Mouse (Mus musculus) regulatory T cell (primary cell): Measurements from ENCODE around the gene Hps3.
"Not testable (repeated sequence)": the region's sequence is repeated elsewhere in the genome, so short reads cannot be mapped to it uniquely, and the experiment has no call there.

Experiments used
- in situ Hi-C: fragments of 300-600 bp; cut with MboI, MseI; formaldehyde crosslinking; loops from one replicate; pipeline ENCODE4 v1.15.1; 2025; ENCODE audit warnings: high pct_unique_total_duplicates

Hps3 gene

DNA sequence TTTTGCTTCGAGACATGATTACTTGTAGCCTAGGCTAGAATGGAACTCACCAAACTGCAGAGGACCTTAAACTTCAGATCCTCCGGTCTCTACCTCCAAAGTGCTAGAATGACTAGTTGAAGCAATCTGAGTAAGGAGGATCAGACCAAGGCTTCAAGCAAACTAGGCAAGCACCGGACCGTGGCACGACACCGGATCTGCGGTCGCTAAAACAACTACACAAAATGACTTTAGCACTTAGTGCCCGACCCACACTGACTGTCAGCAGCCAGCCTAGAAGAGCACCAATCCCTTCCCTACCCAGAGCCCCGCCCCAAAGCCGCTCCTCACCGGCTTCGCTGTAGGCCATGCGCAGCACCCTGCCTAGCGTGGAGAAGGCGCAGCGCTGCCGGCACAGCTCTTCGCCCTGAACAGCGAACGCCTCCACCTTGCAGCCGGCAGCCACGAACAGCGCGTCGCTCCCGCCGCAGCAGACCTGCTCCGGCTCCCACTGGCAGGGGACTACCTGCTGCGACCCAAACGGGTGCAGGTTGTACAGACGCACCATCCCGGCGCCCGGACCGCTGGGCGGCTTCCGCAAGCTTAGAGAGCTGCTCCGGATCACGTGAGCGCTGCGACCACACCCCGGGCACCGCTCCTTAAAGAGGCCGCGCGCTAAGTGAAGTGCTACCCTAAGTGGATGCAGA lies at the start of gene Hps3:
TSS of gene Hps3 (minus strand) at position 597 of the 686 bp plus-strand sequence.
- in situ Hi-C loops, result no loop called here

GRCm38 (mm10) chr3:20082161-20082560 lies 47.0 kb upstream of the Hps3 start:
- in situ Hi-C loops, result no loop called here

- in situ Hi-C loops, result no loop called here
Measured at GRCm38 (mm10) chr3:20076145-20077053, 41.3 kb upstream of the Hps3 start.

- in situ Hi-C loops, result no loop called here
Measured at GRCm38 (mm10) chr3:20058197-20058541, 23.1 kb upstream of the Hps3 start.

DNA sequence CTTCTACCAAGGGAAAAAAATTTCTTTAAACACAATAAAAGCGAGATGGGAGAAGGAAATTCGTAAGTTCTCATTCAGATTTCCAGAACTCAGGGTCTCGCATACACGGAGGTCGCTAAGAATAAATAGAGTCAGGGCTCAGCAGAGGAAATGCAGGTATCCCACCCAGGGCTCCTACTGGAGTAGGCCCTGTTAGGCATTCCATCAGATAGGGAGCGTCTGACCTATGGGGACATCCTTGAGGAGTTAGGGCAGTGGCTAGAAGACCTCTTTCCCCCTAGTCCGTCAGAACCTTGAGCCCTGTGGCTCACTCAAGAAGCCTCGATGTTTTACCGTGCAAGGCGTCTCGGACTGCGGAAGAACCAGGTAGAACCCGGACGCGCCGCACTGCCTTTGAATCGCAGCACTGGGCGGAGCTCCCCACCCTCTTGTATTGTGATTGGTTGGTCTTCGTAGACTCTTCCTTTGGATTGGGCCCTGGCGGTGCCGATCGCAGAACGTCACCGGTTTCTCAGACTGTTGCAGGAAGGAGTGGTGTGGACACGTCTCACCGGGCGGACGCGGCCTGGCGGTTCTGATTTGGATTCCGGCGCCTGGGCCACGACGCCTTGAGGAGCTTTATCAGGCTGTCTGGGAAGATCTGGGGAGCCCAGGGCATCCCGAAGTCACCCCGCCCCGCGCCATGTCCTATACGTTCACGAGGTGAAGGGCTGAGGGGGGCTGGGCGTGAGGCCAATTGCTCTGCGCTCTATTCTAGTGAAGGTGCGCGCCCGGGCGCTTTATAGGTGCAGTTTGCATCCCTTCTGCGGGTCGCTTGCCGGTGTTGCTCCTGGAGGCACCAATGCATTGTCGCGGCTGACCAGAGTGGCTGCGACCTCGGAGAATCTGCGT lies 22.4 kb upstream of the Hps3 start, which contains the start of gene Hltf:
TSS of gene Hltf (plus strand) at position 506 of the 891 bp plus-strand sequence.
- in situ Hi-C loops, result no loop called here

DNA sequence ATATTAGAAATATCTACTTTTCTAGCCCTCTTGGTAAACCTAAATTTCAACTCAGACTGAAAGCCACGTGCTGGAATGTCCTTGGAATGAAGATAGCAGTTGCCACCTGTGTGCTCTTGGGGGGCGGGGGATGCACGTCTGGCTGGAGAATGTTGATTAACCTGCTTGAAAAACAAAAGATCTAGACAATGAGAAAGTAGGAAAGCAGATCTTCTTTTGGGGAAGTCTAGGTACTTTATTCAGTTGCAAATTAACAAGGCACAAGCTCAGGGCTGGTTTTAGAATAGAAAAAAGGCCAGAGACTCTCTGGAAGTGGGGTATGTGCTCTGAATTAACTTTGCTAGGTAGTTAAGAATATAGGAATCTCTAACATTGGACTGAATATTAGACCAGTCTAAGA lies 9.6 kb upstream of the Hps3 start:
- in situ Hi-C loops, result not testable (repeated sequence)

DNA sequence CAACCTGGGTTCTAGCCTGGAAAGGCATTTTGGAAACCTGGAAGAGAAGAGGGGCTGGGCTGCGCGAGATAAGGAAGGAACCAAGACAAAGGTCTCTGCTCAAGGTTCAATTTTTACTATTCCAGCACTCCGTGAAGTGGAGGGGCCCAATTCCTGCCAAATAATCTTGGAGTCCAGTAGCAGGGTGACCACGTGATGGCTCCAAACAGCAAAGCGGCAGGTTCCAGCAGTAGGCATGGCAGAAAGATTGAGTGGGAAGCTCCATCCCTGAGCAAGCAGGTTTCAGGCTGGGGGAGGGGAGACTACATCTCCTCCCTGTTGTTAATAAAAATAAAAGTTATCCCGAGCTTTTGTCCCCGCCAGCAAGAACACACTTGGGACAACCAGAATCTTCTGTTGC lies 6.3 kb upstream of the Hps3 start:
- in situ Hi-C loops, result not testable (repeated sequence)

DNA sequence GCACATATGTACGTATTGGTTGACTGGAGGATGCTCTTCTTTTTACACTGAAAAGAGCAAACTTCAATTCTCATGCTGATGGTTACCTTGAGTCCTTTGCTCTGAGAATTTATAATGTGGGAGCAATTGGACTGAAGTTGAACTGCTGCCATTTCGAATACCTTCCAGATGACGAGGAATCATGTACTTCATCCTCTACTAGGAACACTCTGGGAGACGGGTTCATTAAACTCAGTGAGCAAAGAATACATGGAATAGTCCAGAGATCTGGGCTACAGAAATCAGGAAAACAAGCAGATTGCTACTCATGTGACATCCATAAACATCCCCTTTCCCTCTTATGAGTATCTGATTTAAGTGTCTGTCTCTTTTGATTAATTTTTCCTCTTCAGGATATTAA lies 954 bp upstream of the Hps3 start:
- in situ Hi-C loops, result no loop called here

DNA sequence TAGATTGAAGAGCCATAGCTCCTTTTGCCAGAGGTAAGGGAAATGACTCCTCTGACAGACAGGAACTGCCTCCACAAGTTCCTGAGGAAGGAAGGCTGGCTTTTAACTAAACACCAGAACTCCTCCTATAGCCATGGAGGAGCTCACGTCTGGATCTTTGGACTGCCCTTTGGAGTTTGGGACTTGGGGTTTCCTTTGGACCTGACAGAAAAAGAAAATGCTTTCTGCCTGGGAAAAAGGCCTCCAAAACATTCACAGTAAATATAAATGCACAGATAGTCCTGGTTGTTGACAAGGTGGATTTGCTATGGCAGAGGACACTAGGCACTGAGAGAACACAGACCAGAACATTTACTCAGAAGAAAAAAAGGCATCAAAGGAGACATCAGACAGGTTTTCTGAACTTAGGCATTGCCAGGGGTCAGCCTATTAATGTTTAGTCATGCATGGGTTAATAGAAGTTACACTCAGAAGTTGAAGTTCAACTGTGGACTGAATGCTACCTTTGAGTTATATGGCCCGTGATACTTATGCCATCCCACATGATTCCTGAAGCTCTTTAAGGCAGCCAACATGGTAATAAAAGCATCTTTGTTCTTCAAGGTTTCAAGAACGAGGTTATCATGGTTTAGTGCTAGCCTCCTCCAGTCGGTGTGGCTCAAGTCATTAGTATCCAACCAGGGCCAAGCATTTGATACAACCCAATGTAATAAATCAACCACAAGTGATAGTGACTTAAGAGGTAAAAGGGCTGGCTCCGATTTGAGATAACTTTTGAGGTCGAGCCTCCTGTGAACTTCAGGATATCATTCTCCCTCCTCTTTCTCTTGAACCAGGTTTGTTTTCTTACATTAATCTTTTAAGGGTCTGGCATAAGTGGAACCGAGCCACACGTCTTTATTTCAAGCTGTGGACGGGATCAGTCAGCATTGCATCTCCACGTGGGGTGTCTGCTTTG lies 1.1 kb downstream of the Hps3 start:
- in situ Hi-C loops, result no loop called here

GRCm38 (mm10) chr3:20030807-20031206 lies 4.3 kb downstream of the Hps3 start:
- in situ Hi-C loops, result no loop called here

- in situ Hi-C loops, result no loop called here
Measured at GRCm38 (mm10) chr3:20028640-20029039, 6.5 kb downstream of the Hps3 start.

DNA sequence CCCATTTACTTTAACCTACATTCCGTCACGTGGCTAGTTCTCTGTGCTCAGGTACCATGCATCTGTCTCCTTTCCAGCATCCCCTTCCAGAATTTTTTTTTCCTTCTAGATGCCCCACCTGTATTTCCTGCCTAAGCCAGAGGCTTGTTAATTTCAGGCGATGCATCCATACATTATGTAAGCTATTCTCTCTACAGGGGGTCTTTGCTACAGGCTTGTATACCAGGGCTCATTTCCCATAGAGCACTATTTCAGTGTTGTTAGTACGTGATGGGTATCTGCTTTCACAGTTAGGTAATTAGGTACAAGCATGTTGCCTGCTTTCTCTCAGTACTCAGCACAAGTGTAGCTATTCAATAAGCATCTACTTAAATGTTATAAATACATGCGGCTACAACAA lies 7.3 kb downstream of the Hps3 start:
- in situ Hi-C loops, result no loop called here

- in situ Hi-C loops, result no loop called here
Measured at GRCm38 (mm10) chr3:20026996-20027689, 8.0 kb downstream of the Hps3 start.

- in situ Hi-C loops, result no loop called here
Measured at GRCm38 (mm10) chr3:20026481-20026880, 8.6 kb downstream of the Hps3 start.

GRCm38 (mm10) chr3:20023832-20024231 lies 11.3 kb downstream of the Hps3 start:
- in situ Hi-C loops, result no loop called here

GRCm38 (mm10) chr3:20018076-20018475 lies 17.0 kb downstream of the Hps3 start:
- in situ Hi-C loops, result no loop called here

GRCm38 (mm10) chr3:20014454-20014853 lies 20.7 kb downstream of the Hps3 start:
- in situ Hi-C loops, result no loop called here

DNA sequence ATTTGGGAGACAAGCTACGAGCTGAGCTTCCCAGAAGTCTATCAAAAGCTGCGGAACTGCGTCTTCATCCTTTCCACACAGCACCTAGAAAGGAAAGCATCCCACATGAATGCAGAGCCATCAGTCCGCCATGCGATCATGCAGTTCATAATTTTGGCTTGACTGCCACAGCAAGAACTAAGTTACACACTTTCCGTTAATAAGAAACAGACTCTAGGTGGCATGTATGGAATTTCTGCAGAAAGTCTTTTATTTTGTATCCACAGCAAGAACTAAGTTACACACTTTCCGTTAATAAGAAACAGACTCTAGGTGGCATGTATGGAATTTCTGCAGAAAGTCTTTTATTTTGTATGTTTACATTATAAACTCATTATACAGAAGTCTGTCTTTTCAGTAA lies 24.2 kb downstream of the Hps3 start:
- in situ Hi-C loops, result not testable (repeated sequence)

- in situ Hi-C loops, result no loop called here
Measured at GRCm38 (mm10) chr3:20010464-20010863, 24.7 kb downstream of the Hps3 start.

- in situ Hi-C loops, result no loop called here
Measured at GRCm38 (mm10) chr3:20007759-20008158, 27.4 kb downstream of the Hps3 start.
